Mouse (Mus musculus) frontal cortex, postnatal 36 days (tissue): Measurements from ENCODE around the gene Agr3.

Source experiments
- DNase-seq, 2 experiments: peaks; one replicate each; pipeline ENCODE4 v3.0.0; 2022; ENCODE audit warnings: low spot score in 2 of 2

The Agr3 gene

GRCm38 (mm10) chr12:35925402-35925801, at the start of gene Agr3:
Gene Agr3 (plus strand): TSS chr12:35925620.
- DNase-seq: no peak

DNA sequence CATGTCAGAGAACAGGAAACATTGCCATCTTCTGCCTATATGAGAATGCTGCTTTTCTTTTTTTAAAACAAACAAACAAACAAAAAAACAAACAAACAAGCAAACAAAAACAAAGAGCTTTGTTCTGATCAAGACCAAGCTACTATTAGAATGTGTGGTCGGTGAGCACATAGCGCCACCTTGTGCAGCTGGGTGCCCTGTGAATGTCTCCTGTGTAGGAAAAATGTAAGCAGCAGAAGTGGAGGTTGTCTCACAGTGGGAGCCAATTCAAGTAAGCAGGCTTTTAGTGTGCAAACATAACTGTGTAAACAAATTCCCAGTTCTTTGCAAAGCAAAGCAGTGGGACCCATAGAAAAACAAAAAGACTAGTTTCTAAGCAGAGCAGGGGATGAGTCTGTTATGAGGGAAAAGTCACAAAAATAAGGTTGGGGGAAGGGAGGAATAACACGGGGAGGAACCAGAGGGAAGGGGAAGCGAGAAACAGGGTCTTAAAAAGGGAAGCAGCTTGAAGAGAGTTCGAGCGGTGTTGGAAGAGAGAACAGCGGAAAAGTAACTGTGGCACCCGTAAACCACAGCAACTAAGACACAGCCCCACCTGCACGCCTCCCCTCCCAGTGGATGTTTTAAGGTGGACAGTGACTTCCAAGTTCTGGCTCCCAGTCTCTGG, 40.4 kb upstream of the Agr3 start:
- peak in 1 of 2 experiments; percentile 54 for DNase-seq

DNA sequence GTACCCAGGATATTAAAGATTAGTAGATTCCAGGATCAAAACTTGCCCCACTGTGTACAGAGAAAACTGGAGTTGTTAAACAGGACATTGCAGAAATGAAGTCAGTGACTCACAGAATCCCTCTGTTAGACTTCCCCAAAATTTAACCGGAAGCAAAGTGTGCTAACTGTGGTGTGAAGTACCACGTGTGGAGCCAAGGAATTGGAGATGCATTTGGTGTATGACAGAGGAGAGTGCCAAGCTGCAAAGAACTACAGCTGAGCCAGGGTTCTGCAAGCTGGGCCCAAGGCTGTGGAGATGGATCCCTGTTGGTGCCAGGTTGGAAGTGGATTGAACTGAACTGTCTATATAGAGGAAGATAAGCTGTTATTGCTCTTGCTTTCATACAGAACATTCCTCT, 36.0 kb upstream of the Agr3 start:
- peak in 1 of 2 experiments; percentile 8 for DNase-seq

DNA sequence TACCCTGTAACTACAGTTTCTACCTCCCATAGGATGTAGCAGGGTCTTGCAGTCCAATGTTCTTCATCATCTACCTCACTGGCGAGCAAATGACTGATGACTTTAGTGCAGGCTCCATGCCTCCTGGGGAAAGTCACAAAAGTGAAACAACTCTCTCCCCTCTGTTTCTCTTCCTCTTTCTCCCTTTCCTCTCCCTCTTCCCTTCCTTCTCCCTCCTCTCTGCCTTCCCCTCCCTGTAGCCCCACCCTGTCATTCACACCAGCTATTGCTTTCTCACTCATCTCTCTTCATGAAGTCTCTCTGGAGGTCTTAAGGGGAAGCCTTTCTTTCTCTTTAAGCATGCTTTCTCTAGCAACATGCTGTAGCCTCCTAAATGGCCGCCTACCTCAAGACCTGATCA, 34.7 kb upstream of the Agr3 start:
- no peak for DNase-seq

- DNase-seq: no peak
These were observed 31.0 kb upstream of the Agr3 start for GRCm38 (mm10) chr12:35894304-35894900.

DNA sequence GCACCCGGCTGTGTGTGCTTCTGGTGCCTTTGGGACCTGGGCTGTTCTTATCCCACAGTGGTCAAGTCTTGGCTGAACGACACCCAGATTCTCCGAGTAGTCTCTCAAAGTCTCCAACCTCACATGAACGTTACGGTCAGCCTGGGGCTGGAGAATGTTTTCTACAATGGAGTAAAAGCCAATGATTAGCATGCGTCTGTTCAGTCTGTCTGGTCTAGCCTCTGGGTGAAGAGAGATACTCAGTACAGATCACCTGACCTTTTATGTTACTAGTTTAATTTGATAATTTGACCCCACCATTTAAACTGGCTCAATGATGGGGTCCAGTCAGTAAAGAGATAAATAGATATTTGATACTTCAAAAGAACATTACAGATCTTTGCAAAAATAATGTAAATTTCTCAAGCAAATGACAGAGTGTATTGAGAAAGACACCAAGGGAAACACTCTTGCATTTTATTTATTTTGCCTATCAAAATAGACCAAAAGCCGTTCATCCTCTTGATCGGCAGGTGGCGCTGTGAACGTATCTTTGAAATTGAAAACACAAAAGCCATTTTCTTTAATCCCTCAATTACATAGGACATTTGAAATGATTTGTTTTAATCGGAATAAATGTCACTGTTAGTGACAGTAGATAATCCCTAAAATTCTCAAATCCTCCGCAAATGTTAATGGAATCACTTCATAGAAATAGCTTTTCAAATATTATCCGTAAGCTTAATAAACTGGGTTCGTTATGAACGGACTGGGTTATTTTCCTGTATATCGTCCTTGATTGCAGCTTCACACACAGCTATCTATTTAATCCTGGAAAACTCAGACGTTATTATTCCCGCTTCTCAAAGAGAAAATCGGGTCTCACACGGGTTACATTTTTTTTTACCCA, 29.3 kb upstream of the Agr3 start:
- DNase-seq: peak; percentile 60 to 81

DNA sequence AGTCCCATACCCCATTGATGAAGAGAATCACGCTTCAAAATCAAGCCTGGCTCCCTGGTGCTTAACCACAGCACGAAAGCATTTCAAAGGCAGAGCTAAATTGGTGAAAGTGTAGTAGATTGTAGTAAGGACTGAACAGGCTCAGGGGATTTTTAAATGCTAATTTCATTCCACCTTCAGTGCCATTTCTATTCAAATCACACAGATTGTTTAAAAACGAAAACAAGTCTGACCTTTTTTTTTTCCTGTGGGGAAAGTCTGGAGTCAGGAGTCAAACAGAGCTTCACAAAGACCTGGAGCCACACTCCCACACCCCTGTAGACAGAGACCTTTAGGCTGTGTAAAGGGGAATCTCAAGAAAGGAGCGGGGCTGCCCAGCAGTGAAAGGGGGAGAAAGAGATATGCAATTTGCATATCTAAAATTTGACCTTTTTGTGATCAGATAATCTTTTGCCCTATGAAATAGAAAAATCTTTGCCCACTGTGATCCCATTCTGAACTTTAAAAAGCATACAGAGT, 28.6 kb upstream of the Agr3 start:
- peak in 1 of 2 experiments; percentile 10 for DNase-seq

GRCm38 (mm10) chr12:35910632-35911031, 14.8 kb upstream of the Agr3 start:
- no peak for DNase-seq

DNA sequence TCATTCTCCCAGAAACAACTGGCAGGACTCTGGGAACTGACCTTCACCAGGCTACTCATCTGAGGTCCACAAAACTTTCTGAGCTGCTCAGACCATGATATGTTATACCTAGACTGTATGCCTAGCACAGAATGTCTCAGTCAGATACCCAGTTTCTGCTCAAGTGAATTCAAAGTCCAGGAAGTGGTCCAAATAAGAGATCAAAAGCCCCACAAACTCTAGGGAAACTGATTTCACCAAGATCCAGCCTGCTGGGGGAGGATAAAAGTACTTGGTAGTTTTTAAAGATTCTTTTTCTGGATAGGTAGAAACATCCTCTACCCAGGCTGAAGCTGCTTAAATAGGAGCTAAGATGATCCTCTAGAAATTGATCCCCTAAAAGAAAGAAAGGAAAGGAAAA, 9.6 kb upstream of the Agr3 start:
- no peak for DNase-seq

GRCm38 (mm10) chr12:35916467-35916866, 9.0 kb upstream of the Agr3 start:
- DNase-seq: no peak

DNA sequence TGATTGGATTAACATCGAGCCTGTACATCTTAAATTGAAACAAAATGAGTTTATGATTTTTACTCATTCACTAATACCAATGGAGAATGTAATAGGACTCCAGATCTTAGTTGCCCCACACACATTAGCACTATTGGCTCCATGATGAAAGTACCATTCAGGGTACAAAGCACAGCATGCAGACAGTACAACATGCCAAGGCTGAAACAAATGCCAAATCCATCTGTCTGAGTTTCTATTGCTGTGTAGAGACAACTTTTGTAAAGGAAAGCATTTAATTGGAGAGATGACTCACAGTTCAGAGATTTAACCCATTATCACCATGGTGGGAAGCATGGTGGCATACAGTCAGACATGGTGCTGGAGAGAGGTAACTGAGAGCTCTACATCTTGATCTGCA, 7.4 kb upstream of the Agr3 start:
- DNase-seq: no peak

DNA sequence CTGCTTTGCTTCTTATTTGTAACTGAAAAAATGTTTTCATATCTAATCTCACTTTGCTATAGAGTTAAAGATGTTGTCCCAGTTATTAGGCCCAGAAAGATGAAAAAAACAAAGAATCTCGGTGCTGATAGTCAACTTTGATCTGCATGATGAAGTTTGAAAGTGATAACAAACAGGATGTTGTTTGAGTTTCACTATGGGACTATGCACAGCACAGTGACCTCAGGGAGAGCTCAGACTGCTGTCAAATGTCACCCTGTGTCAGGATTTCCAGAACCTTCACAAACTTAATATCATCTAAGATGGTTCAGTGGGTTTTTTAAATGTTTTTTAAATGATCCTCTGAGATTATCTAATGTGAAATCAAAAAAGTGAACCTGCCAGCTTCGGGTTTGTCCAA, 2.4 kb downstream of the Agr3 start:
- DNase-seq: no peak

DNA sequence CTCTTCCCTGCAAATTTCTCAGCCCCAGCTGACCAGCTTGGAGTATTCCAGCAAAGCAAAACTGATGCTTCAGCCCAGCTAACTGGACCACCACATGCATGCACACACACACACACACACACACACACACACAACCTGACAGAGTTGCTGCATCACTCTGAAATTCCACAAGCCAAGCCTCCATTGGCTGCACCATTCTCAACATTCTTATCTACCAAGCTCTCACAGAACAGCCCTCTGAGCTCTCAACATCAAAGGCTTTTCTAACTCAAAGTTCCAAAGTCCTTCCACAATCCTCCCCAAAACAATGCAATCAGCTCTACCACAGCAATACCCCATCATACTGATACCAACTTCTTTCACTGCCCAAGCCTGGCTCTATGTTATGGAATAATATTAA, 7.4 kb downstream of the Agr3 start:
- DNase-seq: no peak

- no peak for DNase-seq
These were observed 26.3 kb downstream of the Agr3 start for GRCm38 (mm10) chr12:35951757-35952156.

- no peak for DNase-seq
These were observed 31.8 kb downstream of the Agr3 start for GRCm38 (mm10) chr12:35957235-35957634.

- no peak for DNase-seq
These were observed 40.8 kb downstream of the Agr3 start for GRCm38 (mm10) chr12:35966098-35966767.

DNA sequence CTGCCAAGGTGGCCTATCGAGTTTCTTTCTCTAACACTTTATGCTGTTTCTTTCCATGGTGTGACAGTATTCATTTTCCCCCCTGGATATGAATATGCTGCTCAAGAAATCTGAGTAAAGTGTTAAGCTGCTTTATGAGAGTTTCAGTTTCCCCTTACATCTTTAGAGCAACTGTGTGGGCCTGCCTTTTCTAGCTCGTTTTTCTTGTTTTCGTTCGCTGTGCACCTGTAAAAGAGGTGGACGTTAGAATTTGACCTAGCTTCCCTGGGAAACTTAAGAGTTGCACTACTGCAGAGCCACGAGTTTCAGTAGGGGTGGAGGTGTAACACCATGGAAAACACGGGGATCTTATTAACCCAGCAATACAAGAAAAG, 41.3 kb downstream of the Agr3 start:
- DNase-seq: no peak

GRCm38 (mm10) chr12:35975898-35976297, 50.5 kb downstream of the Agr3 start:
- no peak for DNase-seq

DNA sequence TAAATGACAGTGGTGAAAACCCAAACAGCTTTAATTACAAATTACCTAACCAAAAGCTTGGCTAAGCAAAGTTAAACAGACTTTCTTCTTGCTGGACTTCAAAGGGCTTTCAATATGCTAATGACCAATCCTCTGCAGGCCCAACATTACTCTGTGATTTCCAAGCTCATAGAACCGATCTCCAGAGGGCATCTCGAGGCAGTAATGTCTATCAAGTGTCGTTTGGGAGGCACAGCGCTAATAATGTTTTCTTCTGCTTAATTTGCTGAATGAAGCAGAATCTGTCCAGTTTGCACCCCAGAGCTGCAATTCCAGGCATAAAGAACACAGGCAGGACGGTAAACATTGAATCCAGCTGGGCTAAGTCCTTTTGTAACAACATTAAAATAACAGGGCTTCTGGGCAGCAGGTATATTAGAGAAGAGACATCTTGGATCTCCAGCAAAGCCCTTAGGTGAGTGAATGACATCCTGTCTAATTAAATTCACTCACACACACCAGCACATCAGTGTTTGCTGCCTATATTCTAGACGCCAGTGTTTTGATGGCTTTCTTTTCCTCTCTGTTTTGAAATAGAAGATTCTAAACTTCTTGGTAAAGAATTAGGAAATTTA, 52.3 kb downstream of the Agr3 start:
- DNase-seq: no peak

DNA sequence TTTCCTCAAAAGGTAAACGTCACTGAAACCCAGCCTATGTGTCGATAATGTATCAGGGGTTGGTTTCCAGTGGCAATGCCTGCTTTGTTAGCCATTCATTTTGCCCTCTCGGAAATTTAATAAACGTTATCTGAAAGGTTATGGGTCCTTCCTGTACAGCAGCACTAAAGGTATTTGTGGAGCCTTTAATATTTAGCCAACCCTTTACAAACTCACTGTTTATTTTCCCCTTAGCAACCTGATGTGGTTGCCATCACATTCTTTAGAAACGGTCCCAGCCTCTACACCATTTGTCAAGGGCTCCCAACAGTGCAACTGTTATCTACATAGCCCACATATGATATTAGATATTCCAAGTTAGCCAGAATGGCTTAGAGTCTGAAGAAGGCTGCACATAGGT, 54.2 kb downstream of the Agr3 start:
- DNase-seq: no peak

DNA sequence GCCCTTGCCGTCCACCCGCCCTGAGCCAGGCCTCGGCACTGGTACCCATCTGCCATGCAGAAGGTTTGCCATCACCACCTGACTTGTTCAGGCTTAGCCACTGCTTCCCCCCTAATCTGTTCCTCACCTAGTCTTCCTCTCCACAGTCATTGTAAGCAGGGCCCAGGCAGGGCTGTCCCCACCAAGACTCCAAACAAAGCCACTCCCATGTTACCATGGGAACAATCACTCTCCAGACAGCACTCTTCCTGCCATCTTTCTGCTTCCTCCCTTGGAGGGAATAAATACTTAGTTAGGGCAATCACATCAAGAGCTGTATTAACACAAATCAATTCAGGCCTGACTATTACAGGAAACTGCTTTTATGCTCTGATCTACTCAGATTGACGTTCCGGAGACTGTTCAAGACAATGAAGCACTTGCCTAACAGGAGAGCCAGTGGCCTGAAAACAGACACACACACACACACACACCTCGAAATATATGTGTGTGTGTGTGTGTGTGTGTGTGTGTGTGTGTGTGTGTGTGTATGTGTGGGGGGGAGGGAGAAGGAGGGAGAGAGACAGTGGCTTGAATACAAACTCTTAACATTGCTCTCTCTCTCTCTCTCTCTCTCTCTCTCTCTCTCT, 56.4 kb downstream of the Agr3 start:
- no peak for DNase-seq
